Mouse (Mus musculus): ENCODE measurements around the gene Acvr1. TPM values are rescaled to one million over a fixed set of nuclear protein-coding genes. Genes with fewer than 3 reads are reported as not detected.

Acvr1 gene
- total RNA-seq (2017): 0.37 TPM in 1 of 2 replicates, not detected in the other

- ATAC-seq (ENCODE audit: extremely low read depth, insufficient number of reproducible peaks, low FRiP score, poor library complexity, severe bottlenecking): no peak
Observed at GRCm38 (mm10) chr2:58567066-58567810, at the start of gene Acvr1, which contains the start of gene Upp2. Gene Acvr1, minus strand, starts transcription at chr2:58567157. Gene Upp2, plus strand, starts transcription at chr2:58567298.

- no peak for ATAC-seq (ENCODE audit: extremely low read depth, insufficient number of reproducible peaks, low FRiP score, poor library complexity, severe bottlenecking)
Observed at GRCm38 (mm10) chr2:58615766-58616165, 48.8 kb upstream of the Acvr1 start.

- ATAC-seq (ENCODE audit: extremely low read depth, insufficient number of reproducible peaks, low FRiP score, poor library complexity, severe bottlenecking): no peak
Observed at GRCm38 (mm10) chr2:58614851-58615250, 47.9 kb upstream of the Acvr1 start.

- no peak for ATAC-seq (ENCODE audit: extremely low read depth, insufficient number of reproducible peaks, low FRiP score, poor library complexity, severe bottlenecking)
Observed at GRCm38 (mm10) chr2:58613720-58614119, 46.8 kb upstream of the Acvr1 start.

GRCm38 (mm10) chr2:58604791-58605190 is 37.8 kb upstream of the Acvr1 start:
- ATAC-seq (ENCODE audit: extremely low read depth, insufficient number of reproducible peaks, low FRiP score, poor library complexity, severe bottlenecking): no peak

GRCm38 (mm10) chr2:58603379-58603778 is 36.4 kb upstream of the Acvr1 start:
- ATAC-seq (ENCODE audit: extremely low read depth, insufficient number of reproducible peaks, low FRiP score, poor library complexity, severe bottlenecking): no peak

GRCm38 (mm10) chr2:58601382-58601781 is 34.4 kb upstream of the Acvr1 start:
- no peak for ATAC-seq (ENCODE audit: extremely low read depth, insufficient number of reproducible peaks, low FRiP score, poor library complexity, severe bottlenecking)

- no peak for ATAC-seq (ENCODE audit: extremely low read depth, insufficient number of reproducible peaks, low FRiP score, poor library complexity, severe bottlenecking)
Observed at GRCm38 (mm10) chr2:58599639-58600038, 32.7 kb upstream of the Acvr1 start.

GRCm38 (mm10) chr2:58597556-58597955 is 30.6 kb upstream of the Acvr1 start:
- ATAC-seq (ENCODE audit: extremely low read depth, insufficient number of reproducible peaks, low FRiP score, poor library complexity, severe bottlenecking): no peak

GRCm38 (mm10) chr2:58596774-58597342 is 29.9 kb upstream of the Acvr1 start:
- no peak for ATAC-seq (ENCODE audit: extremely low read depth, insufficient number of reproducible peaks, low FRiP score, poor library complexity, severe bottlenecking)

GRCm38 (mm10) chr2:58595350-58595749 is 28.4 kb upstream of the Acvr1 start:
- no peak for ATAC-seq (ENCODE audit: extremely low read depth, insufficient number of reproducible peaks, low FRiP score, poor library complexity, severe bottlenecking)

GRCm38 (mm10) chr2:58590055-58590454 is 23.1 kb upstream of the Acvr1 start:
- no peak for ATAC-seq (ENCODE audit: extremely low read depth, insufficient number of reproducible peaks, low FRiP score, poor library complexity, severe bottlenecking)

GRCm38 (mm10) chr2:58589637-58590036 is 22.7 kb upstream of the Acvr1 start:
- no peak for ATAC-seq (ENCODE audit: extremely low read depth, insufficient number of reproducible peaks, low FRiP score, poor library complexity, severe bottlenecking)

- no peak for ATAC-seq (ENCODE audit: extremely low read depth, insufficient number of reproducible peaks, low FRiP score, poor library complexity, severe bottlenecking)
Observed at GRCm38 (mm10) chr2:58586311-58586710, 19.4 kb upstream of the Acvr1 start.

GRCm38 (mm10) chr2:58574167-58574566 is 7.2 kb upstream of the Acvr1 start:
- no peak for ATAC-seq (ENCODE audit: extremely low read depth, insufficient number of reproducible peaks, low FRiP score, poor library complexity, severe bottlenecking)

- ATAC-seq (ENCODE audit: extremely low read depth, insufficient number of reproducible peaks, low FRiP score, poor library complexity, severe bottlenecking): no peak
Observed at GRCm38 (mm10) chr2:58568841-58569645, 2.1 kb upstream of the Acvr1 start.

GRCm38 (mm10) chr2:58567866-58568719 is 1.1 kb upstream of the Acvr1 start:
- no peak for ATAC-seq (ENCODE audit: extremely low read depth, insufficient number of reproducible peaks, low FRiP score, poor library complexity, severe bottlenecking)

- no peak for ATAC-seq (ENCODE audit: extremely low read depth, insufficient number of reproducible peaks, low FRiP score, poor library complexity, severe bottlenecking)
Observed at GRCm38 (mm10) chr2:58566410-58567065, 419 bp downstream of the Acvr1 start.

GRCm38 (mm10) chr2:58566049-58566409 is 928 bp downstream of the Acvr1 start:
- no peak for ATAC-seq (ENCODE audit: extremely low read depth, insufficient number of reproducible peaks, low FRiP score, poor library complexity, severe bottlenecking)

All from neutrophil, adult 5-6 weeks (primary cell).